Mouse (Mus musculus) gastrocnemius, postnatal 4 days (tissue): Measurements from ENCODE around the gene Rassf4. TPM values are rescaled to one million over a fixed set of nuclear protein-coding genes. Genes with fewer than 3 reads are reported as not detected.

ENCODE experiments used
- microRNA-seq: library from miRNA; unstranded; fragments of <30 nt; microRNA quantifications from one replicate; pipeline ENCODE4 v1.2.0, GENCODE M21; 2021
- total RNA-seq, 2 experiments: library from RNA; stranded (reverse); gene quantifications; 2 replicates each; pipeline ENCODE4 v1.2.3; 2021

Gene Rassf4
- total RNA-seq, 2 experiments from 2014 or later: 14.5 to 14.7 TPM

Small RNA genes within 50 kb of the gene (microRNA-seq; reads per million reads assigned to microRNA genes)
- 0.63 reads per million for gene Mir7043

Other genes starting within 250 kb of the Rassf4 start
- gene Alox5, start 212.8 kb downstream of the Rassf4 start, total RNA-seq: 1 to 10 TPM; 3.6 to 4.1 TPM
- gene Olfr211, start 184.9 kb downstream of the Rassf4 start, total RNA-seq: not detected
- gene Olfr212, start 167.4 kb downstream of the Rassf4 start, total RNA-seq: not detected
- gene Olfr213, start 135.5 kb downstream of the Rassf4 start, total RNA-seq: not detected
- gene Gm5580, start 122.8 kb downstream of the Rassf4 start, total RNA-seq: 1 to 10 TPM; 2.7 to 3.4 TPM
- not detected for gene Olfr214, start 119.7 kb downstream of the Rassf4 start, total RNA-seq
- gene Olfr215, start 89.8 kb downstream of the Rassf4 start, total RNA-seq: not detected
- 10 to 100 TPM; 29.6 to 30.9 TPM for gene Zfp422, start 45.0 kb downstream of the Rassf4 start, total RNA-seq
- 10 to 100 TPM; 11.5 to 14.1 TPM for gene Depp1, start 23.3 kb downstream of the Rassf4 start, total RNA-seq
- 1 to 10 TPM; 2.3 to 6.3 TPM for gene Tmem72, start 43.0 kb upstream of the Rassf4 start, total RNA-seq